Mouse (Mus musculus) gastrocnemius, postnatal 10 days (tissue): ENCODE results near the gene Sc5d. TPM values are rescaled to one million over a fixed set of nuclear protein-coding genes. Genes with fewer than 3 reads are reported as not detected.

Source experiments
- DNase-seq: peaks from one replicate; pipeline ENCODE4 v3.0.0; 2021; ENCODE audit warnings: mixed read lengths
- total RNA-seq, 2 experiments: library from RNA; stranded (reverse); gene quantifications; 2 replicates each; pipeline ENCODE4 v1.2.3; 2021

The Sc5d gene
- total RNA-seq, 2 experiments from 2014 or later = 16.4 to 17.0 TPM

DNA sequence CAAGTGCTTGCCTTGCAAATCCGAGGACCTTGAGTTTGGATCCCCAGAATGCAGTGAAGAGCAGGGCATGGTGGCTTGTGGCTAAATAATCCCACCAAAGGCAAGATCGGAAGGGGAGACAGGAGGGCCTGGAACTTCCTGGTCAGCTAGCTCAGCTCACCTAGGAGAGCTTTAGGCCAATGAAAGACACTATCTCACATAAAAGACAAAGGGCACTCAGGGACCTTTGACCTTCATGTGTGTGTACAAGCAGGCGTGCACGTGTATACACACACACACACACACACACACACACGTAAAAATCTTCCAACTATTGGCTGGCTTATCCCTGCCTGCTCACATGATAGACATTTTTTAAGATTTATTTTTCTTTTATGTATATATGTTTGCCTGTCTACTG is 3.6 kb downstream of the Sc5d start:
- no peak for DNase-seq

DNA sequence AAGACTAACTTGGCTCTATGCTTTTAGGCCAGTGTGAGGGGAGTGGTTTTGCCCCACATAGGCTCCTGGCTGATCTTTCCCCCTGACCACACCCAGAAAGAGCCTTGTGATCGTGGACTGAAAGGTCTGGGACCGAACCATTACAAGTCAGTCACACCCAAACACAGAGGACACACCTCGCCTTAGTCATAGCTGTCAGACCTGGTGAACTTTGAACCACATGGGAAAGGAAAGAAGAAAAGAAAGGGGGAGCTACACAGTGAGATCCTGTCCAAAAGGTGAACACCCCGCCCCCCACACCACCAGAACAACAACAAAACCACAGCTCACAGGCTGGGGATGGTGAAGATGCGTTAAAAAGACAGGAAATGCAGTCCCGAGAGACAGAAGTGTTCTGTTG is 14.9 kb downstream of the Sc5d start:
- no peak for DNase-seq

DNA sequence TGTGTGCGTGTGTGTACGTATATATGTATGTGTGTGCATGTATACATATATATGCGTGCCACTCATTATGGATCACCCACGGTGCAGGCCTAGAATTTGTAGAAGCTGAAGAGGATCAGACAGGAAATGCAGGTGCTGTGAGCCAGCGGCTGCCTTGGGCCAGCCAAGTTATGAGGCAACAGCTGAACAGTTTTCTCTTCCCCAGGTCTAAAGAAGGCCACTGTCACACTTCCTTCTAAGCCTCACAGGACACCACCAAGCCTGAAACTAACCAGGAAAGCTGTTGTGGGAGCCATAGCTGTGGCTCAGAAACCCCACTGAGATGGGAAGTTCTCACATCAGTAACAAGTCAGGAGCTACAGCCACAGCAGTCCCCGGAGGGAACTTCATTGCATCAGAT is 17.4 kb downstream of the Sc5d start:
- DNase-seq = no peak

DNA sequence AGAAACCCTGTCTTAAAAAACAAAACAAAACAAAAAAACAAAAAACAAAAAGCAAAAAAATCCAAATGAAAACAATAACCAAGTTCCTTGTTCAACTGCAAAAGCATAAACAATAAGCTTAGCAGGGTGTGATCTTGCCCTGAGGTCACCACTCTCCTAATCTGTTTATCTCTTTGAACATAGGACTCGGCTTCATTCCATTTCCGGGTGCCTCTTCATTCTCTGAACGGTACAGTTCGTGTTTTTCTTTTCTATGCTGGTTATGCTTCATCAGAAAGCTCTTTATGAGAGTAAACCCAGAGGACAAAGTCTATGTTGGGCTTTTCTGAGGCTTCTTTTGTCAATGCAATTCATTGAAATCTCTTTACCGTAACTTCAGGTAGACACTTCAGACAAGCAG is 19.9 kb downstream of the Sc5d start:
- no peak for DNase-seq

DNA sequence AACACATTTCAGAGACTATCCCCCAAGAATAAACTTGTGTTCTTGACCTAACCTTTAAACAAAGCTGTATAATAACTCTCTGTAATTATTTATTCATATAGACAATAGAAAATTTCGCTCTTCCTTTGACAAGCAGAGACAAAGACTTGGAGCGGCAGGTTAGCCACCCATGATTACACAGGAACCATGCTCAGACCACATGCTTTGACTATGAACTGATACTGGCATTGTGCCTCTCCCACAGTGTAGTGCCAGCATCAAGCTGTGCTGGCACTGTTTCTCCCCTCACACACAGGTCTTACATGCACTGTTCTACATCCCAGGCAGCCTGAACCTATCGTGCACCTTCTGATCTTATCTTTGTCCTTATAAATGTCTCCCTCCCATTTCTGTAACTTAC is 23.0 kb downstream of the Sc5d start:
- no peak for DNase-seq

DNA sequence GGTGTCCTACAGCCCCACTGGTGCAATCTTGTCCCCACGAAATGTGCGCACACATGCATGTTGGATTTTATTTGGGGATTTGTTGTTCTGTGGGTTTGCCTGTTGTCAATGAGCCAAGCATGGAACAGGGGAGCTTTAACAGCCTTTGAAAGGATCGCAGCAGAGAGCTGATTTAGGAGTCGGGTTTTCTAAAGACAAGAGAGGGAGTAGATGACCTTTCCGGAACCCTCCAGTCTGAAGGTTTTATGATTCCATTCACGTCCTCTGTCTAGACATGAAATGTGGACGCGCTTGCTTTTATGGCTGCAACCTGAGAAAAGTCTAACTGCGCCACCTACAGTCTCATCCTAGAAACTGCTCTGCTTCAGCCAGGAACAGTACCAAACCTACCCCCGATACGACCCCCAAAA is 23.5 kb downstream of the Sc5d start:
- DNase-seq = peak; percentile 41

DNA sequence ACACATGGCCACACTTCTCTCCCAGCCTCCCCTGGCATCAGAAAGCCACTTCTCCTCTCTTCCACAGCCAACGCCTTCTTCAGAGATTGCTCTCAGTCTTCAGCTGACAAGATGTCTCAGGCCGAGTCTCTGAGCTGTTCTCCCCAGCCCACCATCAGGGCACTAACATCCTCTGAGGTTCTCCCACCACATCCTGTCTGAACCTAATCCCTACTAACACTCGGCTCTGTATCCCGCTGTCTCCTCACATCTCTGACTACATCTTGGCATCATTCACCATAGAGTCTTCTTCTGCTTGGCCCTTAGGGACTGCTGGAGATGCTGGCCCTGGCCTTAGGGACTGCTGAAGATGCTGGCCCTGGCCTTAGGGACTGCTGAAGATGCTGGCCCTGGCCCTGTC is 25.2 kb downstream of the Sc5d start:
- no peak for DNase-seq

DNA sequence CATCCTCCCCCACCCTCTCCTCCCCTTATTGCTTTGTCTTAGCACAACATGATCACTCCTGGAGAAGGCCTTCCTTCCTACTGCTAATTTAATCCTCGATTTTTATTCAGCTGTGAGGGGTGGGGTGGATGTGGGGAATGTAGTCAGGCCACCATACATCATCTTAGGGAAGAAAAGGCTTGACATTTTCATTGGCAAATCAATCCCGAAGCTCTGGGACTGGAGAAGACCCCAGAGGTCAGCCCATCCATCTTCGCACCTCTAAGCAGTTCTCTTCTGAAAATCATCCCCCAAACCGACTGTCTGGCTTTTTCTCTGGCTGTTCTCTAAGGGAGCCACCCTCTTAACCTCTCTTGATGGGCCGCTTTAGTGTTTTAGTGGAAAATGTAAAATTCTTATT is 32.9 kb downstream of the Sc5d start:
- DNase-seq = no peak

DNA sequence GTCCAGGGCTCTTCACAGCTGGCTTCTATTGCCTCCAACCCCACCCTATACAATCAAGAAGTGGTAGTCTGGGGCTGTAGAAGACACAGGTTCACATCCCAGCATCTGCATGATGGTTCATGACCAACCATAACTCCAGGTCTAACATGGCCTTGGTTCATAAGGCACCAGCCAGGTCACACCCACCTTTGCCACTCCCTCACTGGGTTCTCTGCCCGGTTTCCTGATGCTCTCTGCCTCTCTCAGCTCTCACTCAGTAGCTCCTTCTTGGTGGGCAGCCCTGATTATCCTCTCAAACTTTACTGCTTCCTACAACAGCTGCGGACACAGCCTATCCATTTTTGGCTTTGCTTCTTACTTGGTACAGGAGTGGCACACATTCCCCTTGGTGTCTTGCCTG is 33.7 kb downstream of the Sc5d start:
- no peak for DNase-seq

DNA sequence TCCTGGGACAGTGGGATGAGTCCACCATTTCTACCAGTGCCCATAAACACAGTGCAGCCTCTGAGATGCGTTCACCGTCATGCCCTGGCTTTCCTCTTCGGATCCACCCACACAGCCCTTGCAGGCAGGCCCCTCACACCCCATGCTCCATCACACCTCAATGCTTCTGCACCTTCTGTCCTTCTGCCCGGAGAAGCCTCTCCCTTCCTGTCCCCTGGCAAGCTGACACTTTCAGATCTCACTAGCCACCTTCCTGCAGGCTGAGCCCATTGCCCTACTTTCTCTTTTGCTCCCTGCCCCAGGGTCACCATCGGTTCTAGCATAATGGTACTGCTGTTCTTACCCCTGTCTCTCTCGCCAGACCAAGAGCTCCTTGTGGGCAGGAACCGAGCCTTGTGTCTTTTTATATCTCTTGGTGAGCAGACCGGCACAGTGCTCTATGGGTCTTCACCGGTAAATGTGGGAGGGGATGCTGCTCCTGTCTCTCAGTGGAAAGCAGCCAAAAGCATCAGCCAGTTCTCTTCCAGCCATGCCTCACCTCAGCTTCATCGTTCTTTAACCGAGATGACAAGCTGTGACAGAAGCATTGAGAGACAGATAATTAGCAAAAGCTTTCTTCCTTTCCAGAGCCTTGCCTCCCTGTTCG is 34.5 kb downstream of the Sc5d start:
- no peak for DNase-seq

DNA sequence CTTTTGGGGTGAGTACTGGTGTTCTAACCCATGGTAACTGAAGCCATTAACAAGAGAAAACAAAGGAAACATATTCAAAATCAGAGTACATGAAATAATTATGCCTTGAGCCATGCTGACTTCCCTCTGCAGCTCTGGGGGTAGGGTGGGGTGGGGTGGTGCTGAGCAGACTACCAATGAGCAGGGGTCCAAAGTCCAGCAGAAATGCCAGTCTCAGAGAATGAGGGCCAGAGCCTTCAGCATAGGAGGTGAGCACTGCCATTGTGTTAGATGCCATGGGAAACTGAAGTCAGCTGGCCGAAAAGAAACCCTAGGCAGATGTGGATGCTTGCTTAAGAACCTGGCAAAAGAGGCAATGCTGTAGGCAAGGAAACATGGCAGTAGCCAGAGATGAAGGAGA is 36.3 kb downstream of the Sc5d start:
- no peak for DNase-seq

DNA sequence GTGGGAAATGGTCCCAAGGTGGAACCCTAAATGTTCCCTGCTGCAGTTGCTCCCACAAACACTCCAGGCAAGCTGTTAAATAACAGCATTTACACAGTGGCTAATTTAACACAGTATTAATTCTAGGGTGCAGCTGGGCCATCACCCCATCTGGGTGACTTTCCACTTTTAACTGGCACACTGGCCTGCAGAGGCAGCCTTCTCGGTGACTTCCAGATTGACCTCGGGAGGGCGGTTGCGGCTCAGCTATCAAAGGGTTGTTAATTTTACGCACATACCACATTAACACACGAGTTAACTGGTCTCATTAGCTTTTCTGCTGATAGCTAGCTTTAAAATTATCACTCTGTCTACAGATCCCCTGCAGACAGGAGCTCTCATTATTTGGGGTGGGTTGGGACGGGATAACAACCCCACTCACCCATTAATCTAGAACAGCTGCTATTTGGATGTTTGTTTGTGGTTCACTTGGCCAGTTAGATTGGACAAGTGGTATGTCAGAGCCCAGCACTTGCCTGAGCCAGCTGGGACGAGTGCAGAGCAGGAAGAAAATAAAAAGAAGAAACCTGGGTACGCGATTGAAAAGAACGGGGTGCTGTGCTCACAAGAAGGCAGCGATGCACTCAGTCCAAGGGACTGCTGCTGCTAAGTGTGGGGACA is 44.9 kb downstream of the Sc5d start:
- DNase-seq = no peak

DNA sequence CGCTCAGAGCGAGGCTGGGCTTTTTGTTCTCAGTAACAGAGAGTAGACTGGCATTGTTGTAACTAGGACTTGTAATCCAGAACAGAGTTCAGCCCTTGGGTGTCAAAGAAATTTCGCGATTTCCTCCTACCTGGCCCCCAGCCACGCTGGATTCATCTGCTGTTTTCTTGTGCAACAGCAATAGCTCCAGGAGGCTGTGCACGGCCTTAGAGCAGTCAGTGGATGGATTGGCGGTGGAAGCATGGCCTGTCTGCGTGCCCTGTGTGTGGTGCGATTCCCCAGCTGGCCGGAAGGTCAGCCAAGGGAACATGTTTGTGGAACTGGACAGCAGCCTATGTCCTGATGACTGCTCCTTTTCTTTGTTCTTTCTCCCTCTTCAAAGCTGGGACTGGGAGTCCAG is 46.4 kb downstream of the Sc5d start:
- peak; percentile 75 for DNase-seq

DNA sequence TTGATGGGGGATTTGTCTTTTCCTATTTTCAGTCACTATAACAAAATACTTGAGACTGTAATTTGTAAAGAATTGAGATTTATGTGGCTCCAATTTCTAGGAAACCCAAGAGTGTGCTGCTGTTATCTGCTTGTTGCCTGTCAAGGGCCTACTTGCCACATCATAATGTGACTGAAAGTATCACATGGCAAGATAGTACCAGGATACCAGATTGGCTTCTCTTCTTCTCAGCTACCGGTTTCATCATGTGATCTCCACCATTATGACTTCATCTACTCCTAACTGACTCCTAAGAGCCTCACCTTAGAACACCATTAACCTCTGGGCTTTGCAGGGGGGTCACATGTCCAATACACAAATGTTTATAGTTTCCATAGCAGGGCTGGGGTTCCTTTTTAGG is 49.9 kb downstream of the Sc5d start:
- DNase-seq = no peak

DNA sequence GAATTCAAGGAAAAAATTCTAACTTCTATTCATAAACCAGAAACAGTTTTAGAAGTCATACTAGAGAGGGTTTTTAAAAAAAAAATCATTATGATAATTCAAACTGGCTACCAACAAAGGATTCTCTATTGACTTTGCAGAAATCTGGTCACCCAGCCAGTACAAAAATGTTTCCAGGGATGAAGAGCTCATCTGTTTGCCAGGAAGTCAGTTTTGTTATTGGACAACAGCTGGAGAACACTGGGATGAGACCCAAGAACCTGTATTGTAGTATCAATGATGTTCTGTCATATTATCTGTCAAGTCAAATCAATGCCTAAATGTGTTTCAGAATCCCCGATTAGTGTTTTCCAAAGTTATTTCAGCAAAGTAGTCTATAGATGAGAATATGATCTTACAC is 50.9 kb downstream of the Sc5d start:
- DNase-seq = no peak

DNA sequence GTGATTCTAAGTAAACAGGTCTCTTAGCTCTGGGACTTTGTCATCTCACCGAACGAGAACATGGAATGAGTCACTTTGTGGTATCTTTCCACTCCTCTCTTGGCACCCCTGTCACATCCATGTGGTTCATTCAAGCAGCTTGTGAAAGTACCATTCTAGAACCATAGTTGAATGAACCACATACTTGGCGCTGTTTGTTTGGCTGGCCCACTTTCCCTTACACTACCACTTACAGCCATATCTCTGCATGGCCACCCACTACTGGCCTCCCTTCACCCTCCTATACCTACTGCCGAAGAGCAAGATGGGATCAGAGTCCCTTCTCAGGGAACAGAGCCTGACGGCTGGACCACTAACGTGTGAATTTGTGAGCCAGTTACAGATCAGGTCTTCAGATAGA is 54.4 kb downstream of the Sc5d start:
- DNase-seq = no peak

DNA sequence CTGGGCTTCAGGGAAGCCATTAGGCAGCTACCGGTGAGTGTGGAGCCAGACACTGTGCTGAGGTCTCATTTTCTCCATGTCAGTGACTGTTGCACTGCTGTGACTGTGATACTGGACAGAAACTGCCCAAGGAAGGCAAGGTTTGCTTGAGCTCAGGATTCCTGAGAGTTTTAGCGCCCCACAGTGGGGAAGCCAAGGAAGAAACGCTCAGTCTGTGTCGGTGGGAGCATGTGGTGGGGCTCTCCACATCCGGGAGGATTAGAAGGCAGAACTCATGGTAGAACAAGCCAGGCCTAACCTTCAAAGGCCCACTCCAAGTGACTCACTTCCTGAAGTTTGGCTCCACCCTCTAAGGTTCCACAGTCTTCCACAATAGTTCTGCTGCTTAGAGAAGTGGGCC is 55.6 kb downstream of the Sc5d start:
- peak; percentile 42 for DNase-seq

DNA sequence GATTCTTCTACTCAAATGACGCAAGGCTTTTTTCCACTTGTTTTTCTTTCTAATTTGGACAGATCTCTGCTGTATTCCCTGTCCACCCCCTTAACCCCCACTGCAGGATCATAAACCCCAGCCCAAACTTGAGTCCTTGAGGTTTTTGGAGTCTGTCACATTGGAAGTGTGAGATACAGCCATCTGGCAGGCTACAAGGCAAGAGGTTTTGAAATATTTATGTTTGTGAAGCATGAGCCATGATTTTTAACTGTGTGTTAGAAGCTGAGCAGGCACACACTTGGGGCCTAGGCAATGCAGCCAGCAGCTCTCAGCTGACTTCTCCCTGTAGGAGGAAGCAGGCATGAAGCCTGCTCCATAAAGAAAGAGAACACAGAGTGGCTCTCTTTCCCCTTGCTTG is 57.3 kb downstream of the Sc5d start:
- DNase-seq = no peak

DNA sequence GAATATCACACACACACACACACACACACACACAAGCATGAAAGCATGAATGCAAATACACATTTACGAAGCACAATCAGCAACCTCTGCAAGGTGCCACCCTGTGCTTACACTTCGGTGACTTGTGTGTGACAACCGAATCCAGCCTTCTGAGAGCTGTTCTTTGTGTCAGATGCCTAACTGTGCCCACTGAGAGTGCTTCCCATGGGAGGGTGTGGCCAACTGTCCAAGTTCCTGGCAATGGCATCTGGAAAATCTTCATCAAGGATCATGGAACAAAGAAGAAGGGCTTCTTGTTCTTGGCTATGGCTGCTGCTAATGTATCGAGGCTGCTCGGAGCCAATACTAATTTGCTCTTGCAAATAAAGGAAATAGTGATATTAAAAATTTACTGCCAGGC is 61.8 kb downstream of the Sc5d start:
- DNase-seq = no peak

Other genes starting within 250 kb of the Sc5d start
- gene Sorl1, start 140.0 kb downstream of the Sc5d start, total RNA-seq = 10 to 100 TPM; 27.8 to 29.9 TPM
- gene Tecta, start 135.7 kb upstream of the Sc5d start, total RNA-seq = under 1 TPM; 0.11 to 0.23 TPM
- gene Tbcel, start 243.6 kb upstream of the Sc5d start, total RNA-seq = 10 to 100 TPM; 23.1 to 23.9 TPM